Mouse (Mus musculus) left cerebral cortex, adult 9 months (tissue): Measurements from ENCODE around the gene Prkar1b.
A peak's percentile ranks its signal among the peaks of the same experiment; 100 is the strongest.

Experiments
- DNase-seq, 2 experiments: peaks; one replicate each; pipeline ENCODE4 v3.0.0; 2022; ENCODE audit warnings: low spot score in 2 of 2

The Prkar1b gene

GRCm38 (mm10) chr5:139110140-139110855 lies 39.5 kb downstream of the Prkar1b start:
- DNase-seq, result no peak

DNA sequence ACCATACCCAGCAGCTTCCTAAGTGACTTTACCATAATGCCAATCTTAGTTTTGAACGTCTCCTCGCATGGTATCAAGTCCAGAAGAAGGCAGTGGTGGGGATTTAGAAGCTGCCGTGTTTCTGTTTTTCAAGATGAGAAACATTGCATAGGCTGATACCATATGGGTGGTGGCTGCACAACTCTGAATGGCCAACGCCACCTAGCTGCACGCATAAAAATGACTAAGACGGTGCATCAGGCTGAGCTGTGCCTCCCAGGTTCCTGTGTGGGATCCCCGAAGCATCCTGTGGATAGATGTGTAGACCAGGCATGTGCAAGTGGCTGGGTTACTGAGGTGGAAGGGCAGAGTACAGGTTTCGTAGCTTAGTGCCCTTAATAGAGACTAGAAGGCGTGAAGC lies 42.0 kb downstream of the Prkar1b start:
- no peak for DNase-seq

GRCm38 (mm10) chr5:139101783-139102182 lies 48.0 kb downstream of the Prkar1b start:
- no peak for DNase-seq

DNA sequence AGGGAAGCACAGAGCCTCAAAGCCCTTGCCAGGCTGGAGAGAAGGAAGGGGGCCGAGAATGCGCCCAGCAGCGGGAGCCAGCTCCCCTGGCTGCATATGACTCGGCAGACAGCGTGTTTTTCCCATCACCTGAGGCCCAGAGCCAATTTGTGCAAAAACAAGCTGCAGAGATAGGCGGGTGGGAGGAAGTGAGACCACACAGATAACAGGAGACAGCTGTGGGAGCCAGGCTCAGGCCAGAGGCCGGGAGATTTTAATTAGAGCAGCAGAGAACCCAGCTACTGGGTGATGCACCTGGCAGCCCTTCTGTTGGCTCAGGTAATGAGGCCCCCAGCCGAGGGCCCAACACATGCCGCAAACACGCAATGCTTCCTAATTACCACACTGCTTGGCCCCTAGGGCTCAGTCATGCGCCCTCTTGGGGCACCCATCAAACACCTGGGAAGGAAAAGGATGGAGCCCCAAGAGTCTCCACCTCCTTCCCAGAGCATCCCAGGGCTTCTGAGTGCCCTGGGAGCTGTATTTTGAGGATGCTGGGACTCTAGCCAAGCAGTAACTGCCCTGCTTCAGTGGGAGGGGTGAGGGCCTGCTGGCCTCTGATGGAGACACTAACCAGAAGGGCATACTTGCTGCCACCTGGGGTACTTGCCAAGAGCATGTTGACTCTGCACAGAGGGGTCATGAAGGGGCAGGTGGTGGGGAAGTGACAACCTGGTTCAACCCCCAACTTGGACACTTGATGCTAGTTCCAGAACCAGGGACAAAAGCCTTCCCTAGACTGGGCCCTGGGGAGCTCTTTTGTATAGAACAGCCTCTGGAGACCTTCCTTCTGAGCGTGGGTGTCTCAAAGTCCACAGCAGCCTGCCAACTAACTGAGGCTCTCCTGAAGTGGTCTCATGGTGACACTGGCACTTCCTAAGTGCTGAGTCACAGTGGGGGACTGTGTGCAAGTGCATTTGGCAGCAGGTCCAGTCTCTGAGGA lies 50.5 kb downstream of the Prkar1b start:
- DNase-seq, result peak in 1 of 2 experiments; percentile 85

DNA sequence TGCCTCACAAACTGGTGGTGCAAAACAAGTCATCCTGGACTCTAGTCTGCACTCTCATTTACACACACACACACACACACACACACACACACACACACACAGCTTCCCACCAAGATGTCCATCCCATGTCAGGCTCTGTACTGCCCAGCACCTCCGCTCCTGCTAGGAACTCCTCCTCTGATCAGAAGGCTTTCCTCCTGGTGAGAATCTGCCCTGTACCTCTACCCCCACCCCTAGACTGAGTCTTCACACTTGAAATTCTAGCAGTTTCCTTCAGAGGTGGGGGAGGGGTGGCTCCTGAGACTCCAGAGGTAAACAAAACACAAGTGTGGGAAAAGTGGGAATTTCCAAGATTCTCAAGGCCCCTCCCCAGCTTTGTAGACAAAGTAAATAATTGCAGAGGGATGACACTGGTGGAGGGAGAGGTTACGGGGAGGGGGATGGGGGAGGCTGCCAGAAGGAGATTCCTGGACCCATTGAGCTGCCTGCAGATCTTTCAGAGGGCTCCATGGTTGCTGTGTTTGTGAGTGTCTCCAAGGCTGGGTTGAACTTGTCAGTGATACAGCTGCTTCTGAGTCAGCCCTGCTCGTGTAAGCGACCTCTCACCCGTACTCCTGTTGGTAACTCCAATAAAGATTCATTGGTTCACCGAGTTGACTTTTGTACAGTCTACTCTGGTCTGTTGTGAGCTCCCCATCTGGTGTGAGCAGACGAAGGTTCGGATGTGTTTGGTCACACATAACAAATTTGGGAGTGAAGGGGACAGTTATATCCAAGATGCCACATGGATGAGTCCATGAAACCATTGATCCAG lies 54.3 kb downstream of the Prkar1b start:
- DNase-seq, result no peak

GRCm38 (mm10) chr5:139093534-139093933 lies 56.3 kb downstream of the Prkar1b start:
- DNase-seq, result no peak

DNA sequence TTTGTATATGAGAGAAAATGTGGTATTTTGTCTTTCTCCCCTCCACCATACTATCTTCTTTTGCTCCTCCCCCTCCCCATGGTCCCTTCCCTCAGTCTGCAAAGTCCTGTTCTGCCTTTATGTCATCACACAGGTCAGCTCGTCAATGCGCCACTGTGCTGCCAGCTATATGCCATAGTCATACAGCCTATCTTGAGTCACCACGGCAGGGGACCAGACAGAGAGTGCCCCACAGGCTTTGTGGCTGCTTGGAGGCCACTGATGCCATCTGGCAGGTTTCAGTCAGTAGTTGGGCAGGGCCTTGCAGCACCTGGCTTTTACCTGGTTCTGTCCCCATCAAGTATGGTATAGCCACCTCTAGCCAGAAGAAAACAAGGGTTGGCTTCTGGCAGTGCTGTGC lies 58.1 kb downstream of the Prkar1b start:
- DNase-seq, result no peak

DNA sequence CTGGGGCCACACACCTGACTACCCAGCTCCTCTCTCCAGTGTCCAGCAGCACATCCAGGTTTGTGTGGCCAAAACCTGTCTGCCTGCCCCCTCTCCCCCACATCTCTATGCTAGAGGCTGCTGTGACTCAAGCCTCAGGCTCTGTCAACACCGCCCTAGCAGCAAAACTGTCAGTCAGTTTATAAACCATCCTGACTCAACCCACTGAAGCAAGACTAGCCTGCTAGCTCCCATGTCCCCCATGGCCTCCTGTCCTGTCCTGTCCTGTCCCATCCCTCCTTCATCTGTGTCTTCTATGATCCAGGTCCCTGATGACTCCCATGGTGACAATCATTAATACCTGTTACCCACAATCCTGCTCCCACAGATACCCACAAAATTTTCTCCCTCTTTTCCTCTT lies 59.6 kb downstream of the Prkar1b start:
- no peak for DNase-seq

DNA sequence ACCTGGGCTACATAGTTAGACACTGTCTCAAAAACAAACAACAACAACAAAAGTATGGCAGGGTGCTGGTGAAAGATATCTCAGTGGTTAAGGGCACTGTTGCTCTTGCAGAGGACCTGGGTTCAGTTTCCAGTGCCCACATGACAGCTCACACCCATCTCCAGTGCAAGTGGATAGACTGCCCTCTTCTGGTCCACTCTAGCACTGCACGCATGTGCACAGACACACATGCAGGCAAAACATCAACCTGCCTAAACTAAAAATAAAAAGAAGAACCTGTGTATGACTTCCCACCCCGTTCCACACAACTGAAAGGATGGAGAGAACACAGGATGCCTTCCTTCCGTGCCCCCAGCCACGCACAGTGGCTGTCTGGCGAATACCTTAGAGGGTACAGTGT lies 61.6 kb downstream of the Prkar1b start:
- no peak for DNase-seq

GRCm38 (mm10) chr5:139084831-139085519 lies 64.8 kb downstream of the Prkar1b start:
- DNase-seq, result peak in 1 of 2 experiments; percentile 49

- peak in 1 of 2 experiments; percentile 58 for DNase-seq
Measured at GRCm38 (mm10) chr5:139084302-139084701, 65.5 kb downstream of the Prkar1b start.

DNA sequence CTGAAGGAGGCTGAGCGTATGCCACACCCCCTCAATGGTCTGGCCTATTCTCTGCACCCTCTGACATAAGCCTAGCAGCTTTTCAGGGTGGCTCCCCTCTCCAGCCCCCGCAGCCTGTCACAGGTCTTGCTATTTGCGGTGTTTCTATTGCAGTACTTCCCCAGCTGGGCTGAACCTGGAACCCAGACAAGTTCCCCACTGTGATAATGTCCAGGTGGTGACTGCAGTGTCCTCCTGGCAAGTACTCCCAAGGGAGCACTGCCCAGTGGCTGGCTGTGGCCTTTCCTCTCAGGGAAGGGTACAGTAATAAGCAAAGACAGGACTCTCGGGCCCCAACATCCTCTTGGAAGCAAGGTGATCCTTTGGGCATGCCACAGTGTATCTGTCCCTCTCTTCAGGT lies 66.0 kb downstream of the Prkar1b start:
- peak in 1 of 2 experiments; percentile 30 for DNase-seq

- no peak for DNase-seq
Measured at GRCm38 (mm10) chr5:139081370-139081769, 68.4 kb downstream of the Prkar1b start.

DNA sequence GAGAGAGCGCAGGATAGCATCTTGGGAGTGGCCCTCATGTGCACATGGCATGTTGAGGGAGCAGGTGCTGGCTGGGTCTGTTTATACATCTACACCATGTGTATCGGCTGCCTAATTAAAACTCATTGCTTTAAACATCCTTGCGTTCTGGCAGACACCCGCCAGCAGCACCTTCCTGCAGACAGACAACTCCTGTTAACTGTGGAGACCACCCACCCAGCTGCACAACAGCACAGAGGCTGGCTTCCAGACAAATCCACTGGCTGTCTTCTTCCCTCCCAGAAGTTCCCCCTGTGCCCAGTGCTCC lies 71.7 kb downstream of the Prkar1b start:
- no peak for DNase-seq

GRCm38 (mm10) chr5:139077311-139078155 lies 72.3 kb downstream of the Prkar1b start:
- DNase-seq, result no peak

DNA sequence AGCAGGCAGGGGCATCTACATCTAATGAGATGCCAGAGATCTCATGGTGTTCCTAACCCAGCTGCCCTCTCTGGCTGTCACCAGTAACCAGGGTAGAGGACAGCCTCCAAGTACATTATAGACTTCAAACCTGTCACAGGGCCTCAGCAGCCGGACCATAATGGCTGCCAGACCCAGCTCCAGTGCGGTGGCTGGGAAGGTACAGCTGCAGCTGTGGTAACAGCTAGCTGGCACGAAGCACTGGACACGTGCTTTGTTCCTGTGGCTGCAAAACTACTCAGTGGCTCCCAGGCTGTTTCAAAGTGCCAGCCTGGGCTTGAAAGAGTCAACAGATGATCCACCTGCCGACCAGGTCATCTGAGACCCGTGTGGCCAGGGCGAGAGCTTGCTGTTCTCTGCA lies 73.4 kb downstream of the Prkar1b start:
- no peak for DNase-seq

GRCm38 (mm10) chr5:139075791-139076190 lies 74.0 kb downstream of the Prkar1b start:
- no peak for DNase-seq

DNA sequence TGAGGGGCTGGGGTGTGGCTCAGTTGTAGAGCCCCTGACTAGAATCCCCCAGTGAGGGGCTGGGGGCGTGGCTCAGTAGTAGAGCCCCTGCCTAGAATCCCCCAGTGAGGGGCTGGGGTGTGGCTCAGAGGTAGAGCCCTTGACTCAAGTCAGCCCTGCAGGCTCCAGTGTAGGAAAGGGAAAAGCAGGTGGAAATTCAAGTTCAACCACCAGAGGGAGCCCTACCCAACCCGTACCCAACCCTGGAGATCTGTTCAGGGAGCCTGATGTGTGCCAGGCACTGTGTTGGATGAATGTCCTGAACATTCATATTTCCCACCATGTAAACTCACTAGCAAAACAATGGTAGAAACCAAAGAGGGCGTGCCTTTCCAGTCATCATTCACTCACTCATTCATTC lies 74.7 kb downstream of the Prkar1b start:
- DNase-seq, result peak in 1 of 2 experiments; percentile 82

GRCm38 (mm10) chr5:139073977-139074376 lies 75.8 kb downstream of the Prkar1b start:
- DNase-seq, result no peak

GRCm38 (mm10) chr5:139072866-139073265 lies 76.9 kb downstream of the Prkar1b start:
- DNase-seq, result no peak
